Mouse (Mus musculus): ENCODE data around the gene Smarca2.

The Smarca2 gene

GRCm38 (mm10) chr19:26747571-26748539, 143.0 kb downstream of the Smarca2 start:
- DNase-seq (ENCODE audit: low read depth): peak; percentile 92

DNA sequence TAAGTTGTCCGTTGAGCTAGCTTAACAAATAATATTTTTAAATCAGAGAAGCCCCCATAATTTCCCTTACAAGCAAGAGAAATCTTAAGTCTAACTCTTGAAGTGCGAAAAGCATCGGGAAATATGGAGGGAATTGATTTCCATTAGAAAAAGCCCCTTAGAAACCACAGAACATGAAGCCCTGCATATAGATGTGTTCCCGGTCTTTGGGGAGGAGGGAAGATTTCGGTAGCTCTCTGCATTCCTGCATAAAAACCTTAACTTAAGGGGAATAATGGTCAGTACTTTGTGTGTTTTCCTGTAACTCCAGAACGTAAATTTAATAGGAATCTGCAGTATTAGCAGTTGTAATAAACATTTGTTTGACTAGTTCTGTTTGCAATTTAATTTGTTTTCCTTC, 143.8 kb downstream of the Smarca2 start:
- peak; percentile 33 for DNase-seq (ENCODE audit: low read depth)

- no peak for DNase-seq (ENCODE audit: low read depth)
Observed at GRCm38 (mm10) chr19:26749427-26750137, 144.7 kb downstream of the Smarca2 start.

GRCm38 (mm10) chr19:26752611-26753163, 147.8 kb downstream of the Smarca2 start:
- DNase-seq (ENCODE audit: low read depth): peak; percentile 61

DNA sequence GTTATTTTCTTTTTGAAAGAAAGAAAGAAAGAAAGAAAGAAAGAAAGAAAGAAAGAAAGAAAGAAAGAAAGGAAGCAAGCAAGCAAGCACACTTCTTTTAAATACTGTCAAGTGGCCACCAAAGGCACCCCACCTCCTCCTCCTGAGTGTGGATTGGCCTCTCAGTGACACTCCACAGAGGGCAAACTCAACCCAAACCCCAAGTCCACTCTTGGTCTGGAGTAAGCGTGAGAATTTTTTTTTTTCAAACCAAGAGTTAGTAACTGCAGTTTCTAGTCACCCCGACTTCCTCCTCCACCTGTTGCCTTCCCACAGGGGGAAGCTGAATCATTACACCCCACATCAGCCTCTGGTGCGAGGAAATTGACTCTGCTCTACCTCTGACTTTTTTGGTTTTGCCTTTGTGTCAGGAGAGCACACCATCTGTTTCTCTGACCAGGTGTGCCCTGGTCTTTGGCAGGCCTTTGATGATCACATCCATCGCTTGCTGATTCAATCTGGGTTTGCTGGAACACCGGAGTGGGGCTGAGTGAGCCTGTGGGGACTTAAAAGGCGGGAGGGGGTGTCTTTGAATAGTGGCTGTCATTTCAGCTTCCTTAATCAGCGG, 148.5 kb downstream of the Smarca2 start:
- peak; percentile 40 for DNase-seq (ENCODE audit: low read depth)

GRCm38 (mm10) chr19:26754016-26754794, 149.4 kb downstream of the Smarca2 start:
- no peak for DNase-seq (ENCODE audit: low read depth)

GRCm38 (mm10) chr19:26755991-26756390, 151.1 kb downstream of the Smarca2 start:
- DNase-seq (ENCODE audit: low read depth): no peak

- no peak for DNase-seq (ENCODE audit: low read depth)
Observed at GRCm38 (mm10) chr19:26756399-26756798, 151.5 kb downstream of the Smarca2 start.

GRCm38 (mm10) chr19:26758156-26758555, 153.3 kb downstream of the Smarca2 start:
- no peak for DNase-seq (ENCODE audit: low read depth)

- DNase-seq (ENCODE audit: low read depth): no peak
Observed at GRCm38 (mm10) chr19:26758620-26759019, 153.8 kb downstream of the Smarca2 start.

DNA sequence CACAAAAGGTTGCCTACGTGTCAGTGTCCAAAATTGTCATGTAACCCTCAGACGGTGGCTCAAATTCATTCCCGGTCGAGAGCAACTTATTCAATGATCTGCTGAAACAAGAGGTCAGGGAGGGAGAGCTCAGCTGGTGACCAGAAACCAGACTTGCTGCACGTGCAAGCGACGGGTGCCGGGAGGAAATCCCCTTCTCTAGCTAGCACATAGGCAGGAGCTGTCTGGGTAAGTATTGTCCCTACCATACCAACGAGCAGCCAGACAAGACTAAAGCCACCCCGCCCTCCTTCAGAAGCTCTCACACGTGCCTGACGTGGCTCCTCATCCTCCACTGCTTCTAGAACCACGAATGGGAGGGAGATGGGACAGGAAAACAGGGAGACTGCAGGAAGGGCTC, 154.4 kb downstream of the Smarca2 start:
- DNase-seq (ENCODE audit: low read depth): no peak

DNA sequence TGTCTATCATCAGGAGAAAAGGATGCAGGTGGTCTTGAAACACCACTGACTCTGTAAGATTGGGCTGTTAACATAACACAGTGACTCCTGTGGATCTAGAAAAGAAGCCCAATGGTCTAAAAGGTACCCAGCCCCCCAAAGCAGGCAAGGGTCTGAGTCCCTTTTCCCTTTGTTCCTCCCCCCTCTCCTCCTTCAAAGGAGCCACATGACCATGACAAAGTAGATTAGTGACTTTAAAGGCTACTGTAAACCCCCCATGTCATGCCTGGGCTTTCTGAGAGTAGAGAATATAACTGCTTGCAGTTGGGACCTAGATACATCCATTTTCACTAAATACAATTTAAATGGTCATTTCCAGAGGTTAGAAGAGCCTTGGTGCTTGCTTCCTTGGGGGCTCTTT, 156.4 kb downstream of the Smarca2 start:
- DNase-seq (ENCODE audit: low read depth): no peak

- DNase-seq (ENCODE audit: low read depth): no peak
Observed at GRCm38 (mm10) chr19:26765483-26765882, 160.6 kb downstream of the Smarca2 start.

GRCm38 (mm10) chr19:26767454-26767853, 162.6 kb downstream of the Smarca2 start:
- DNase-seq (ENCODE audit: low read depth): no peak

GRCm38 (mm10) chr19:26767941-26768340, 163.1 kb downstream of the Smarca2 start:
- no peak for DNase-seq (ENCODE audit: low read depth)

GRCm38 (mm10) chr19:26768846-26769245, 164.0 kb downstream of the Smarca2 start:
- no peak for DNase-seq (ENCODE audit: low read depth)

DNA sequence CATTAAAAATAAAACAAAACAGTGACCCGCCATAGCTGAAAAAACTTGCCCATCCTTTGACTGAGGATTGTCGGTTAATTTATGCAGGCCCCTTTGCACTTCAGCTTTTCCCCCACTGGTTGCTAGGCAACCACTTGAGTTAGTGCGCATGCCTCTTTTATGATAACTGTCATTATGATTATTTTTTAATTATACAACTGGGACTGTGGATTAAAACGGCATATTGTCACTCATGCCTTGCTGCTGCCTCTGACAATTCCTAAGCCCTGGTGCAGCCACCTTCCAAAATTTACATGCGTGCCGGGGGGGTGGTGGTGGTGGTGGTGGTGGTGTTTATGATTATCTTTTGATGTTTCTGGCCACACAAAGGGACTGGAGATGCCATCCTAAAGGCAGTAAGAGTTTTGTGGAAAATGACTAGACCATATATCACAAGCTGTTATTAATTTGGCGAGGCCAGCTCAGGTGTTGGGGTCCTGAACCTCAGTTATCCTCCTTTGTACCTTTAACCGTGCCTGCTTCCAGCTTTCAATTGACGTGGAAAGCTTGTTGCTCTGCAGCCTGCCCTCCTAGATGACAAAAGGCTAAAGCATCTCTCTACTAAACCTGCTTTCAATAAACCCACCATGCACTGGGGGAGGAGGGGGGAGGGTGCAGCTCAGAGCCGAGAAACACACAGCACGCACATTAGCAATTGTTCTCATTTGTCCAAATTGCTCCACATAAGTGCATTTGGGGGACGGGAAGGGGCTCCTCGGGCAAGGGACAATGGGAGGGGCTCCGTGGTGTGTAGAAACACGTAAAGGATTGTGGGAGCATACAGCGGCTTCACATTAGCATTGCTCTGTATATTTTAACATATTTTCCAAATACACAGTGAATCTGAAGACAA, 165.0 kb downstream of the Smarca2 start:
- no peak for DNase-seq (ENCODE audit: low read depth)

DNA sequence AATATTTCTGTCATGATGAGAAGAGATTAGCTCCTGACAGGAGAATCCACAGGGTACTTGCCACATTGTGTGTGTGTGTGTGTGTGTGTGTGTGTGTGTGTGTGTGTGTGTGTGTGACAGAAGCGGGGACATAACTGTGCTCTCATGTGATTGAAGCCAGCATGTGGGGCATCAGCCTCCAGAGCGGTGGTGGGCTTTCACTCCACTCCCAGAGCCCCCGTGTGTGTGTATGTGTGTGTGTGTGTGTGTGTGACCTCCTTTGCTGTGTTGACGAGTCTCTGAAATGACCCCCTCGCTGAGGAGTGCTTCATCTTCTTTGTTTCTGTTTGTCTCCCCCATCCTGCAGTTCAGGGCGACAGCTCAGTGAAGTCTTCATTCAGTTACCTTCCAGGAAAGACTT, 165.7 kb downstream of the Smarca2 start:
- DNase-seq (ENCODE audit: low read depth): no peak

DNA sequence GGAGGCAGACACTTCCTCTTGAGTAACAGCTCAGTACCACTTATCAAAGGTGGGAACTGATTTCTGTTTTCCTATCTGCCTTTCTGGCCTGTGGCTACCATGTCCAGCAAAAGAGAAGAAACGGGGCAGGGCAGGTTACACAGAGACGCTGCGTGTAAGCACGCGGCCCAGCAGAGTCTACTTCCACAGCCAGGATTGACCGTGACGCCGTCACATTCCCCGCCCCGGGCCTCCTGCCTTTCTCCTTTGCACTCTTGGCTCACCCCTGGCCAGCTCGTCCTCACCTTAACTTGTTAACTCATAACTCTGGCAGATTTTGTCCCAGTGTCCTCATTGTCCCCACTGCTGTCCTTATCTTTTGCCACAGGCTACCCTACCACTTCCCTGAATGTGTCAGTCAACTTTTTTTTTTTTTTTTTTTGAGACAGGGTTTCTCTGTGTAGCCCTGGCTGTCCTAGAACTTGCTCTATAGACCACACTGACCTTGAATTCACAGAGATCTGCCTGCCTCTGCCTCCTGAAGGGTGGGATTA, 167.3 kb downstream of the Smarca2 start:
- DNase-seq (ENCODE audit: low read depth): no peak

All from 416B (cell line).